Comparison of ENCODE assay signal across 8 mouse cellular contexts in genomic region chr5:144963401-144963800, GRCm38 (mm10). TPM values are rescaled to one million over a fixed set of nuclear protein-coding genes. Genes with fewer than 3 reads are reported as not detected.
DNase-seq lines count a peak whose midpoint lies in the region.

No protein-coding gene starts in this region.

- H3K4me1 ChIP-seq in heart, embryonic 10.5 days = peaks cover 64% of the 10 kb centered on the region
- H3K4me1 ChIP-seq in megakaryocyte, embryonic 14.5 days = peaks cover 63% of the 10 kb centered on the region

- 40% methylated on average over 3 of the region's 3 CpGs for WGBS in heart, embryonic 10.5 days

- peak overlapping the region; percentile 87 for H3K4me3 ChIP-seq in heart, embryonic 10.5 days
- peak overlapping the region; percentile 95 for H3K4me3 ChIP-seq in megakaryocyte, embryonic 14.5 days (replicated peaks)

- 0 out of 2 replicates have a peak, but pooled peaks cover 5% of the 10 kb centered on the region for H3K36me3 ChIP-seq in heart, embryonic 10.5 days
- no peaks in the 10 kb centered on the region for H3K36me3 ChIP-seq in megakaryocyte, embryonic 14.5 days (replicated peaks; ENCODE audit: low read length)

- H3K27ac ChIP-seq in heart, embryonic 10.5 days = peak overlapping the region; percentile 37

- H3K9me3 ChIP-seq in heart, embryonic 10.5 days = no peaks in the 10 kb centered on the region
- no peaks in the 10 kb centered on the region for H3K9me3 ChIP-seq in megakaryocyte, embryonic 14.5 days

- peak; percentile 39 to 46 for DNase-seq in heart, adult 18-20 months
- DNase-seq in heart, adult 8-10 months (ENCODE audit: low spot score) = no peak
- peak; percentile 55 for DNase-seq in adipocyte (ENCODE audit: low spot score)
- DNase-seq in heart, embryonic 10.5 days (ENCODE audit: low spot score) = no peak
- peak; percentile 38 for DNase-seq in kidney, adult 9 months
- DNase-seq in urinary bladder, postnatal 4 days (ENCODE audit: low spot score in 2 of 2) = no peak
- DNase-seq in urinary bladder, postnatal 36 days (ENCODE audit: low spot score in 2 of 2) = no peak

- H3K27me3 ChIP-seq in heart, embryonic 10.5 days (ENCODE audit: insufficient read depth, poor library complexity, severe bottlenecking) = peaks cover 21% of the 10 kb centered on the region
- peaks cover 27% of the 10 kb centered on the region for H3K27me3 ChIP-seq in megakaryocyte, embryonic 14.5 days (replicated peaks)

RNA-seq across cellular contexts. Expression of gene Smurf1, which starts 2.2 kb away (rescaled TPM):
- 10 to 100 TPM; 27.6 to 36.2 TPM for total RNA-seq in heart, adult 18-20 months (2021)
- total RNA-seq in heart, adult 8-10 months (2022) = 10 to 100 TPM; 29.5 to 34.9 (median 30.3) TPM
- polyA plus RNA-seq in heart, embryonic 10.5 days (2016; fragmentation: Nextera tagmentation; extraction: Ambion mirVana) = 15.5 and 16.1 TPM in 2 replicates
- polyA plus RNA-seq in megakaryocyte, embryonic 14.5 days (2012; ENCODE audit: insufficient read depth, low replicate concordance) = 3.2 and 3.6 TPM in 2 replicates

Comparison
In these comparisons a context has a peak if more than half of its experiments do, and no peak if none do; other contexts are left out.
1. DNase-seq: peak in heart, adult 18-20 months (2 of 2), adipocyte (single experiment) and kidney, adult 9 months (single experiment); none in heart, adult 8-10 months (single experiment), heart, embryonic 10.5 days (single experiment), urinary bladder, postnatal 4 days (0 of 2) and urinary bladder, postnatal 36 days (0 of 2).